Mouse (Mus musculus): ENCODE results near the gene Ahcyl1. TPM values are rescaled to one million over a fixed set of nuclear protein-coding genes. Genes with fewer than 3 reads are reported as not detected.
"Not testable (repeated sequence)": the region's sequence is repeated elsewhere in the genome, so short reads cannot be mapped to it uniquely, and the experiment has no call there.

Gene Ahcyl1
- 81.6 and 100 TPM in 2 replicates for total RNA-seq (2014; fragmentation: Nextera tagmentation)
- total RNA-seq (2017) = 67.8 and 68.2 TPM in 2 replicates

DNA sequence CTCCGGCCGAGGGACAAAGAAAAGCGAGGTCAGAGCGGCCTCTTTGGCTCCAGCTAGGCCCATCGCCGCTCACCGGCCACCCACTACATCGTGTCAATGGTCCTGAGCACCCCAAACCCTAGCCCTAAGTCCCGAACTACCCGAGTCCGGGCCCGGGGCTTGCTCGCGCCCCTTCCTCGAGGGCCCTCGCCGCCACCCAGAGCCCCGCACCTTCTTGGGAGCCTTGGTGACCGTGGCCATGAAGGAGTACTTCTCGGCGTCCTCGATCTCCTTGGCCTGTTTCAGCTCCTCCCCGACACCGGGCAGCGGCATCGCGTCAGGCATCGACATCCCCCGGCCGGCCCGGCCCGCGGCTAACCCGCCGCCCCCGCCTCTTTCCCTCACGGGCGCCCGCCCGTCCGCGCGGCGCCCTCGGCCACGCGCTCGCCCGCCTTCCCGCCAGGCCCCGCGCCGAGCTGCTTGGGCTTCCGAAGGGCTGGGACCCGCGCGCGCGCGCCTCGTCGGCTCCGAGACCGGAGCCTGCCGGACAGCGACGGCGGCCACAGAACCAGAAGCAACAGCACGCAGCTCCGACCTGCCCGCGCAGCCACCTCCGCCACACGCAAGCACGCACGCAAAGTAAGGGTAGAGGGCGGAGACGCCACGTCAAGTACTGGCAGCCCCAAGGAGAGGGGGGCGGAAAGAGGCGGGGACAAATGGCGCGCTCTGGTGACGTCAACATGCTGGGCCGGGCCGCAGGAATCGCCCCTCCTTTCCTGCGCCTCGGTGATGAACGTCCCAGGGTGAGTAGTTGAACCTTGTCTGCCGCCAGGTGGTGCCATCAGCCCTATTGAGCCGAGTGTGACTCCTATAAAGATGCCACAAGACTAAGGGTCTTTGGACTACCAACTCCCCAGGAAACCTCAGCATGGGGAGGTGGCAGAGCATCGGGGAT is at the start of gene Ahcyl1:
TSS of gene Ahcyl1 (minus strand) at position 613 of the 934 bp plus-strand sequence.
- ATAC-seq (replicated peaks; ENCODE audit: poor library complexity, severe bottlenecking) = peak; percentile 96

DNA sequence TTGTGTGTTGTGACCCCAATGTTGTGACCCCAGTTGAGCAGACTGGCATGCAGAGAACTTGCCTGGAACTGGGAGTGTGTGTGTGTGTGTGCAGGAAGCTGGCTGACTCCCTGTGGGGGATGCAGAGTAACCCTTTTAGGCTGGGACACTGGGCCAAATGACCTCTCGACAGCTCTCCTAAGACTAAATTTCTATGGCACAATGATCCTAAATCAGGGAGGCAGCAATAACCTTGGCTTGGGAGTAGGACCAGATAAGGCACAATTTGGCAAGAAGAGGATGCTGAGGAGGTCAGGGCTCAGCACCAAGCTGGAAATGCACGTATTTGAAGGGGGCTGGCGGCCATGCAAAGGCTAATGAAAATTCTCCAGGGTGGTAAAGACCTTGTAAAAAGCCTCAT is 49.7 kb upstream of the Ahcyl1 start:
- no peak for ATAC-seq (replicated peaks; ENCODE audit: poor library complexity, severe bottlenecking)

DNA sequence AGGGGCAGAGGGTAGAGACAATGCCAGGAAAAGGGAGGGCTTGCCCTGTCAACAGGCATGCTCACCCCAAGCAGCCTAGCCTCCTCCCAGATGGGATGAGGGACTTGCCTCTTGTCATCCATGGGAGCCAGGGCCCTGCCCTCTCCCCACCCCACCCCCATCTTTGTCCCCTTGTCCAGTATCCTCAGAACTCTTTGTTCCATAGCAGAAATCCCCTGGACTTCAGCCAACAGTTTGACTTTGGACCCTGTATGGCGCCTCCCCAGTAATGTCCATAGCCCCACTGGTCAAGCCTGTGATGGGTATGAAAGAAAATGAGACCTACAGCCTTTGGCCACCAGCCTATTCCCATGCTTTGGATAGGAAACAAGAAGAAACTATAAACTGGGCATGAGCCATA is 47.3 kb upstream of the Ahcyl1 start:
- ATAC-seq (replicated peaks; ENCODE audit: poor library complexity, severe bottlenecking) = no peak

DNA sequence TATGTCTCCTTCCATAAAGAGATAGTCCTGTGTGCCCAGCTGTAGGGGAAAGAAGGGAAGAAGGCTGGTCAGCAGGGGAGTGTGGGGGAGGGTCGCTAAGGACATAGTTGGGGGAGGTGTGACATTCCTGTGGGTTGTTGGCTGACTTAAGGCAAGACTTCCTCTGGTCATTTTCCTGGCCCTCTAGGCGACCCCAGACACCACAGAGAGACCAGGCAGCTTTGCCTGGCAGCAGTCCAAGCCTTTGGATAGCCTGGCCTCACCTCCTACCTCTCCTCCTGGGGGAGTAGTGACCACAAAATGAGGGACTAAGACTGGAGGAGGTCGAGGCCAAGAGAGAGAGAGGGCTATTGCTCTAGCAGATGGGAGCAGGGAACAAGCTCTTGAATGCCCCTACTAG is 46.7 kb upstream of the Ahcyl1 start:
- ATAC-seq (replicated peaks; ENCODE audit: poor library complexity, severe bottlenecking) = no peak

DNA sequence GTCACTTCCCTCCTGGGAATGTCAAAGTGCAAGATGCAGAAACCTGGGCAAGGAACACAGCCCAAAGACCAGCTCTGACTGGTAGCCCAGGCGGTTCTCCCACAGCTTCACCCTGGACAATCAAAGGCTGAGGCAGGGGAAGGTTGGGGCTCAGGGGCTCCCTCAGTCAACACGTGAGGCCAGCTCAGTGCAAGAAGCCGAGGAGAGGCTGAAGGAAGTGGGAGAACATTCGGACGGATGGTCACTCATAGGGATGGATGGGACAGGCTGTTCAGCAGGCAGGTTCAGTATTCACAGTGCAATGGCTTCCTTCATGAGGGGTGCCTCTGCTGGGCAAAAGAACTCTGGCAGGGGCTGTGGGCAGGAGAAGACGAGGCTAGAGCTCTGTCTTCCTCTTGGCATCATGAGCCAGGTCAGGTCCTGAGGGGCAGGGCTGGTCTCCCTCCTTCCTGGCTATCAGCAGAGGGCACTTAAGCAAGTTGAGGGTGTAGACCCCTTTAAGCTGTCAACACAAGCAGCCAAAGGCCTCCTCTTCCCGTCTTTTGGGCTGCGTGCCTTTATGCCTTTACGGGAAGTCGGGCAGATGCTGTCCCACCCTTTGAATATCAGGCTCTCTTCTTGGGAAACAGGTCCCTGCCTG is 45.8 kb upstream of the Ahcyl1 start:
- no peak for ATAC-seq (replicated peaks; ENCODE audit: poor library complexity, severe bottlenecking)

DNA sequence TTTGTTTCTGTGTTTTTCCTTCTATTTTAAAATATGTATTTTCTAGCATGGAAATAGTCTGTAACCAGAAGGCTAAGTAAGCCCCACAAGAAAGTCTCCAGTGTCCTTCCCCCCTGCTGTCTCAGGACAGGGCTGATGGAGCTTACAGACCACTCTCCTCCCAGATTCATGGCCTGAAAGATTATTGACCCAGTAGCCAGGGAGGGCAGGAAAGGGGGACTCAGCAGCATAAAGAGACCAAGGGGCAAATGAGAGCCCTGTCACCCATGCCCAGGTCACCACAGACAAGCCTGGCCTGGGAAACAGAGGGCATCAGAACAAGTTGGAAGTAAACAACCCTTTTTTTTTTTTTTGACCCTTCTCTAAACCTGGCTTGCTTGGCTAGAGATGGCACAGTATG is 45.0 kb upstream of the Ahcyl1 start:
- no peak for ATAC-seq (replicated peaks; ENCODE audit: poor library complexity, severe bottlenecking)

DNA sequence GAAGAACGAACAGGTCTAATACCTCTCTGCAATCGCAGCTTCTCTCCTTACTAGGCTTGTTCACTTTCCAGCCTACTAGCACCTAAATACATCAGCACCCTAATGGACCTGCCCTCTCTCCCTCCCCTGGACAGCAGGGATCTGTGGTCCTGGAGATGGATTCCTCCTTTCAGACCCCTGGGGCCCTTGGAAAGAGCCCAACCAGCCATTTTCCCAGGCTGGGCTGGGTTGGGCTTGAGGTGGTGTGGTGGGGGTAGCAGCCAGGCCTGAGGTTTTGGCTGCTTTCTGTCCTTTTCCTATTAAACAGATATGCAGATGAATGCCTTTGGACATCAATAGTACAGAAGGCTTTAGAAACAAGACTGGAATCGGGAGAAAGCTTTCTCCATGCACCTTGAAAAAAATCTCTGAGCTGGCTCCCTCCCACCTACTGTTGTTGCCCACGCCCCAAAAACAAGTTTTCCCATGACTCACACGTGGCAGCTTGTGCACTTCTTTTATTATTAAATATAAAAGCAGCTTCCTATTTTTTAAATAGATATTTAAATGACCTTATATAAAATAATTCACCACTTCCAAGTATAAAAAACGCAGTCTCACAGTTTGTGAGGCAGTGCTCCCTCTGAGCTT is 44.3 kb upstream of the Ahcyl1 start:
- ATAC-seq (replicated peaks; ENCODE audit: poor library complexity, severe bottlenecking) = peak; percentile 55; the same call in 1 of the 2 replicates

DNA sequence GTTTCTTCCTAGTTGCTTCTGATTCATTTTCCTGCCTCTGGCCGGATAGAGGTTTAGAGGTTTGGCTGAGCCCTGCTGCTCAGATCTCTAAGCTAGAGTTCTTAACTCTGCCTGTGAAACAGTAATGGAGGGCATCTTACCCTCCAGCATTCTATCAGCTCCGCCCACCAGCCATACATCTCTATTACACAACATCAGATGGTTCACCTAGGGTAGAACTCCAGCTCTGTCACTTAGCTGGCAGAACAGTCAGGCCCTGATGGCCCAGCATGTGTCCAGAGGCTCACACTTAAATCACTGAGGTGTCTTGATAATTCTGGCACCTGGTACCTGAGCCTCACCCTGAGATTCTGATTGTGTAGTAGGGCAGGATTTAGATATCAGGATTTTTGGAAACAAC is 43.6 kb upstream of the Ahcyl1 start:
- peak; percentile 46 for ATAC-seq (replicated peaks; ENCODE audit: poor library complexity, severe bottlenecking)

DNA sequence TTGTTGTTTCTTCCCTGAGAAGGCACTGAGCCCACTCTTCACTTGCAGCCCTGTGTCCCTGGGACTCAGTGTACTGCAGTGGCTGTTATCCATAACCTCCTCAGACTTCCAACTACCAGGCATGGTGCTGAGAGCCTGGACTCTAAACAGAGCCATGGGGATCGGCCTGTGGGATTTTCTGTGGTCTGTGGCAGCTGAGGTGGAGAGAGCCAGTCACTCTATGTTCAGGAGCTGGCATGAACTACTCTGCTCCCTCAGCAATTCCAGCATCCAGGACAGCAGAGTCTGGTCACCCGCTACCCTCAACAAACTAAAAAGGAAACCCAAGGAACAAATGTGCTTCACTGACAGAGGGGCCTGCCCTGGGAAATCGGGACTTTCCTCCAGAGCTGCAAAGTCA is 43.1 kb upstream of the Ahcyl1 start:
- ATAC-seq (replicated peaks; ENCODE audit: poor library complexity, severe bottlenecking) = no peak

DNA sequence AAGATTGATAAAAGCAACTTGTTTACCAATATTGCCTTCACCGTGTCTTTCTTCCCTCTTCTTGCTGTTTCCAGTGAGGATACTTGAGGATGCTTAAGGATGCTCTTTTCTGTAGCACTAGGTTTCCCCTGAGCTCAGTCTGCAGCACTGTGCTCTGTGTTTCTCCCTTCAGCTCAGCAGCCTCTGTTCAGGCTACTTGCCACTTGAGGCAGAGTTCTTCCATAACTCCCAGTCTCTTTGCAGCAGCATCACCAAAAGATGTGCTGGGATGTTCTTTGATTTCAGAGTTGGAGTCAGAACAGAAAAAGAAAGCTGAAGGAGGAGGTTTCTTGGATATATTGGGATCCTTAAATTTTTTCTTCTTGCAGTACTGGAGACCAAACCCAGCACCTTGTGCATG is 42.3 kb upstream of the Ahcyl1 start:
- no peak for ATAC-seq (replicated peaks; ENCODE audit: poor library complexity, severe bottlenecking)

DNA sequence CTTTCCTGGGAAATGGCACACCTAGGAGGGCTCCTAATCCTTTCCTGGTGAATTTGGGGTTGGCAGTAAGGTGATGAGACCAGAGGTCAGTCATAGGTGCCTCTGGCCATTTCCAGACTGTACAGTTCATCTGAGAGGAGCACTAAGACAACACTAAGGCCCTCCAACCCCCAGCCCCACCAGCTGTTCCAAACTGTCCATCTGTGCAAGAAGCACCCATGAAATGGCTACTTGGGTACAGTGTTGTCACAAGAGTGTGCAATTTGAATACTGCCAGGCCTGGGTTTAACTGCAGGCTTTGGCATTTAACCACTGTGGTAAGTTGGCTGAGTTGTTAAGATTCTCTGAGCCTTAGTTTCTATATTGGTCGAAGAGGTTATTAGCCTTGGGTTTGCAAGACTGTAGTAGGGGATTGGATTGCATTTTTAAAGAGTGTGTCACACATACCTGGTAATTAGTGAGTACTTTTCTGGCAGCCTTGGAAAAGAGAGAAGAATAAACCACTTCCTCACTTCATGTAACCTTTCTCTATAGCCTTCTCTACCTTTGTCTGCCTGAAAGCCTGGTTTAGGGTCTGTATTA is 41.3 kb upstream of the Ahcyl1 start:
- ATAC-seq (replicated peaks; ENCODE audit: poor library complexity, severe bottlenecking) = no peak

DNA sequence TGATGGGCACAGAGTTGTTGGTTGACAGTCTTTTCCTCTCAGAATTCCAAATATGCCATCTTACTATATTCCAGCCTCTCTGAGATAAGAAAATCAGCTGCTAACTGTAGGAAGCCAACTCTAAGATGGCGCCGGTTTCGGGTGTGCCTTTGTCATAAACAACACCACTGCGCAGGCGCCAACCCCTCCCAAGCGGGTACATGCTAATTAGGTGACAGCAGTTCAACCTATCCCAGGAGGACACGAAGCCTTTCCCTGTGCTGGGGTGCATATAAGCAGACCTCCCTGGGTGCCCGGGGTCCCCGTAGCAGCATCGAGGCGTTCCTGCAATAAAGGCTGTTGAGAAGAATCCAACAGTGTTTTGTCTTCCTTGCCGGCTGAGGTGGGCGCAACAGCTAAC is 39.3 kb upstream of the Ahcyl1 start:
- not testable (repeated sequence) for ATAC-seq (replicated peaks; ENCODE audit: poor library complexity, severe bottlenecking)

DNA sequence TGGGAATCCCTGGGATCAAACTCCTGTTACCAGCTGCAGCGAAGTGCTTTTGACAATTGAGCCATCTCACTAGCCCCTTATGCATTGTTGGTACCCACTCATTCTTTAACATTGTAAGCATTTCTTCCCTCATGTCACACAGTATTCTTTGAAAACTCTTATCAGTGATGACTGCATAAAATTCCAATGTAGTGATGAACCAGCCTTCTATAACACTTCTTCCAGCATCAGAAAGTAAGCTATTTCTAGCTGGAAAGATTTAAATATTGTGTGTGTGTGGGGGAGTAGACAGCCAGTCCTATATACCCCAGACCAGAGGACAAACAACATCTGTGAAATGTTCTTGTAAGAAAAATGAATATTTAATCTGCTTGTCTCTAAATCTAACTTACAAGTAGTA is 37.0 kb upstream of the Ahcyl1 start:
- ATAC-seq (replicated peaks; ENCODE audit: poor library complexity, severe bottlenecking) = no peak

DNA sequence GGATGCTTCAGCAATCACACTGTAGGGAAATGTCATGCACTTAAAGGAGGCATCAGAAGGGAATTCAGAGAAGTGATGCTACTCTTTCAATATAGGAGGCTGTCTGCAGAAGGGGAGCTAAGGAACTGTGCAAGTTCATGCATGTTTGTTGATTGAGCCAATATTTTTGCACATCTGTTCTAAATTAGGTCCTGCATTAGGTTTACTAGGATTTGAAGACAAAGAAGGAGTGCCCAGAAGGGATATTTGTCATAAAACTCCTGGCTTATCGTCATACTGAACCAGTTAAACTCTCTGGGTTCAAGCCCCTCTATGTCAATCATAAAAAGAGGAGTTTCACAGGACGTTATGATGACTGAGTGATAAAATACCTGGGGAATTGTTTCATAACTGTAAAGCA is 33.9 kb upstream of the Ahcyl1 start:
- ATAC-seq (replicated peaks; ENCODE audit: poor library complexity, severe bottlenecking) = no peak

DNA sequence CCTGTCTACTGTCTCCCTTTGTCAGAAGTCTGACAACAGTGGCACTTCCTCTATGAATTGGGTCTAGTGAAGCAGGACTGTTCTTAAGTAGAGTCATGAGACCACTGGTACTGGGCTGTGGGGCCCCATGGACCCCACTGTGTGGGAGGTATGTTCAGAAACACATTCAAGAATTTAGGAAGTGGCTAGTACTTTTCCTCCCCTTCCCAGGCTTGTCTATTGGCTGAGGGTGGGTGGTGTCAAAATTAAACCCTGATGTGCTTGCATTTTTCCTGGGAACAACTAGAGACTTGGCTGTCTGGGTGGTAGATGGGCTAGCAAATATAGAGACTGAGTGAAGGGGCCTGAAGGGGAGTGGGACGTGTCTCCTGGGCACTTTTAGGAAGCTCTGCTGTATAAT is 32.1 kb upstream of the Ahcyl1 start:
- no peak for ATAC-seq (replicated peaks; ENCODE audit: poor library complexity, severe bottlenecking)

DNA sequence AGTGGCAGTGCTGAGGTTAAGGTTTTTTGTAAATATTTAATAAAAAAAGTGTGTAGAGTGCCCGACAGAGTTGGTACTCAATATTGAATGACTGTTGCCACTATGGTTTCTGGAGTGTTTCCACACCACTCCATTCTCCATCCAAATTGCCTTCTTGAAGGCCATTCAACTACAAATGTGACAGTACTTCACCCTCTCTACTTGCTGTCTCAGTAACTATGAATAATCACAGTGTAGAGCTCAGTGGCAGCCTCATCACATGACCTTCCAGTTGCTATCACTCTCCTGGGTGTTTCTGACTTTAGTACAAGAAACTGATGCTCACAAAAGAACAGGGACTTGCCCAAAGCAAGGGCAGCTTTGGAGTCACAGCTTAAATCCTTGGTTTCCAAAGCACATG is 19.6 kb upstream of the Ahcyl1 start:
- no peak for ATAC-seq (replicated peaks; ENCODE audit: poor library complexity, severe bottlenecking)

DNA sequence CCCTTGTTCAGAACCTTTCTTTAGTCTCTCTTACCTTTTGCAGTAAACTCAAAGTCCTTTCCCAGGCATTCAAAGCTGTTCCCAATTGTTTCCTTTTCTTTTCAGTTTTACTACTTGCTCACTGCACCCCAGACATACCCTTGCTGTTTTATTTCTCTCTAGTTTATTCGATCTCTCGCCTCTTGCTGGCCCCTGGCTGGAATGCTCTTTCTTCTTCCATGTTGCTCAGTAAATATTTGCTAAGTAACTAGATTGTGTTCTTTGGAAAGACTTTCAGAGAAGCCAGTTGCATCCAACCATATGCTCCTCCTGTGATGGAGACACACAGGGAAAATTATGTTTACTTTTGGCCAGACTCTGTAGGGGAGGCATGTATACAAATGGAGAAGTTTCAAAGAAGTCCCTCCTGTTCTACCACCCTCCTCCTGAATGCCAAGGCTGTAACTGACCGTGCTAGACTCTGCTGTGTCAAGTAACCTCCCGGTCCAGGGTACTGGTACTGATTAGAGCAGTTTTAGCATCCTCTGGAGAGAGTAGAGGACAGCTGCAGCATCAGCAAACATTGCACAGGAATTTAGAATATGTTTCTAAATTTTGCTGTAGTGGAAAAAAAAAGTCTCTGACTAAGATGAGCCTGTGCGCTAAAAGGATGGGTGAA is 18.0 kb upstream of the Ahcyl1 start:
- no peak for ATAC-seq (replicated peaks; ENCODE audit: poor library complexity, severe bottlenecking)

DNA sequence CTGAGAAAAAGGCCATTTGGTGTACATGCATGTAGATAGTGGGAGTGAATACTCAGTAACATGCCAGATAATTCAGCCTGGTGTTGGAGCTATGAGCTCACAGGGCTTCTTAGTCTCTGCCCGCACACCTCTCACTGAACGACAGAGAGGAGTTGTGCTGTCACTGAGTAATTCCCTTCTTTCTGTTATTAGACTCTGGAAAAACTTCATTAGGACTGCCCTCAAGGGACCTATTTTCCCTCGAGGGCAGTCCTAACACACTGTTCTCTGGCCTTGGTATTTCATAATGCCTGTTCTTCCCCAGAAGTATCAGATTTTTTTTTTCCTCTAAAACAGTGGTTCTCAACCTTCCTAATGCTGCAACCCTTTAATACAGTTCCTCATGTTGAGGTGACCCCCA is 15.7 kb upstream of the Ahcyl1 start:
- no peak for ATAC-seq (replicated peaks; ENCODE audit: poor library complexity, severe bottlenecking)

DNA sequence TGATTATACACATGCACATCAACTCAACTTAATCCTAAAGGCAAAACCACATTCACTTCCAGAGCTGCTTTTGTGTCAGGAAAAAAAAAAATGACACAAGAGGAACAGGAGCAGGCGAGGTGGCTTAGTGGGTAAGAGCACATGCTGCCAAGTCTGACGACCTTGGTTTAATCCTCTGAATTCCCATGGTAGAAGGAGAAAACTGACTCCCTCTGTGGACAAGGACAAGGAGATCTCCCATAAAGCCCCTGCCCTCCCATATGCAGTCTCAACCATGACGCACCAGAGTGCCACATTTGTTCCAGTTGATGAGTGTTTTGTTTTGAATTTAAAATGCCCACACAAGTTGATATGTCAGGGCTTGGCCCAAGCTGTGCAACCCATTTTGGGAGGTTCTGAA is 12.8 kb upstream of the Ahcyl1 start:
- ATAC-seq (replicated peaks; ENCODE audit: poor library complexity, severe bottlenecking) = no peak

DNA sequence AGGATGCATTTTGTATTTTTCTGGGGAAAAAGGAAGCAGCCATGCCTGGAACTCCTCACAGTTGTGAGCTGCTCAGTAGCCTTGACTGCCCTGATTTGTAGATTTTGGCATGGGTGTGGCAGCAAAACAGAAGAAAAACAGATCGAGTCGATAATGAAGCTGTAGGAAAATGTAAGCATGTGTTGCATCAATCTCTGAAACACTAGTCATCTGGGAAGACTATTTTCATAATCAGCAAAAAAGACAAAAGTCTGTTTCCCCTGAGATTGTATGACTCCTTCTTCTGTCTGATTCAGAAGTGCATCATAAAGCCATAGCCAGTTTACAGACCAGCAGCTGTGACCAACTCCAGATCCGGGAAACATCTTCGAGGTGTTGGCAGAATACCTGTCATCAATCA is 10.9 kb upstream of the Ahcyl1 start:
- ATAC-seq (replicated peaks; ENCODE audit: poor library complexity, severe bottlenecking) = no peak
